Mouse (Mus musculus): ENCODE measurements around the gene Elof1. TPM values are rescaled to one million over a fixed set of nuclear protein-coding genes. Genes with fewer than 3 reads are reported as not detected.
A peak's percentile ranks its signal among the peaks of the same experiment; 100 is the strongest.
"Not testable (repeated sequence)": the region's sequence is repeated elsewhere in the genome, so short reads cannot be mapped to it uniquely, and the experiment has no call there.

The Elof1 gene
- polyA plus RNA-seq, 1 experiment from 2014 or later: 217 TPM

GRCm38 (mm10) chr9:22087034-22087618 lies 29.8 kb downstream of the Elof1 start:
- Histone ChIP-seq H3K9ac (ENCODE audit: low read length) (no peak overlapping the region), H3K4me3 (ENCODE audit: low read depth, low read length) (no peak overlapping the region), H3K4me1 (ENCODE audit: control insufficient read depth, insufficient read depth, low read length) (no peaks in the 10 kb centered on the region), H3K27ac (ENCODE audit: low read depth, low read length) (no peak overlapping the region), H3K36me3 (ENCODE audit: control insufficient read depth, insufficient read depth, low read length) (no peaks in the 10 kb centered on the region), H3K27me3 (ENCODE audit: control insufficient read depth, insufficient read depth, low read length) (no peaks in the 10 kb centered on the region), H3K4me2 (ENCODE audit: low read depth) (no peak overlapping the region), H3K9me3 (ENCODE audit: control insufficient read depth, low read length) (no peaks in the 10 kb centered on the region)
- no peak for ATAC-seq (ENCODE audit: insufficient read depth, low FRiP score, low TSS enrichment)
- no peak for DNase-seq (ENCODE audit: low spot score)
- 79% methylated on average over 2 of the region's 2 CpGs for WGBS

- DNase-seq (ENCODE audit: low spot score) (no peak), ATAC-seq (ENCODE audit: insufficient read depth, low FRiP score, low TSS enrichment) (no peak)
- Histone ChIP-seq H3K4me3 (ENCODE audit: low read depth, low read length) (peak overlapping the region; percentile 69), H3K9me3 (ENCODE audit: control insufficient read depth, low read length) (no peaks in the 10 kb centered on the region), H3K4me1 (ENCODE audit: control insufficient read depth, insufficient read depth, low read length) (no peaks in the 10 kb centered on the region), H3K9ac (ENCODE audit: low read length) (peak overlapping the region; percentile 40; the same call in 1 of the 2 replicates), H3K27me3 (ENCODE audit: control insufficient read depth, insufficient read depth, low read length) (no peaks in the 10 kb centered on the region), H3K36me3 (ENCODE audit: control insufficient read depth, insufficient read depth, low read length) (no peaks in the 10 kb centered on the region), H3K27ac (ENCODE audit: low read depth, low read length) (no peak overlapping the region), H3K4me2 (ENCODE audit: low read depth) (peak overlapping the region; percentile 84)
- WGBS: 84% methylated on average over 6 of the region's 6 CpGs
Observed at GRCm38 (mm10) chr9:22086012-22086411, 31.0 kb downstream of the Elof1 start.

GRCm38 (mm10) chr9:22085022-22085834 lies 31.7 kb downstream of the Elof1 start, which contains the start of gene Ecsit:
Gene Ecsit, minus strand, starts transcription at chr9:22085438.
- under 1% methylated on average over 48 of the region's 48 CpGs for WGBS
- Histone ChIP-seq H3K4me1 (ENCODE audit: control insufficient read depth, insufficient read depth, low read length) (no peaks in the 10 kb centered on the region), H3K4me2 (ENCODE audit: low read depth) (peak within 1 kb of the TSS; percentile 84), H3K36me3 (ENCODE audit: control insufficient read depth, insufficient read depth, low read length) (no peaks in the 10 kb centered on the region), H3K27ac (ENCODE audit: low read depth, low read length) (0 out of 2 replicates have a peak within 1 kb of the TSS, but pooled peaks have one; percentile 17), H3K9me3 (ENCODE audit: control insufficient read depth, low read length) (no peaks in the 10 kb centered on the region), H3K9ac (ENCODE audit: low read length) (peak within 1 kb of the TSS; percentile 70), H3K4me3 (ENCODE audit: low read depth, low read length) (peak within 1 kb of the TSS; percentile 69), H3K27me3 (ENCODE audit: control insufficient read depth, insufficient read depth, low read length) (no peaks in the 10 kb centered on the region)
- DNase-seq (ENCODE audit: low spot score) (peak; percentile 92), ATAC-seq (ENCODE audit: insufficient read depth, low FRiP score, low TSS enrichment) (peak; percentile 99)

- no peaks in the 10 kb centered on the region for H3K27me3 ChIP-seq (ENCODE audit: control insufficient read depth, insufficient read depth, low read length)
- WGBS: 43% methylated on average over 4 of the region's 4 CpGs
- H3K9me3 ChIP-seq (ENCODE audit: control insufficient read depth, low read length): no peaks in the 10 kb centered on the region
- DNase-seq (ENCODE audit: low spot score) (no peak), ATAC-seq (ENCODE audit: insufficient read depth, low FRiP score, low TSS enrichment) (no peak)
- H3K9ac ChIP-seq (ENCODE audit: low read length): peak overlapping the region; percentile 70
- no peak overlapping the region for H3K27ac ChIP-seq (ENCODE audit: low read depth, low read length)
- H3K4me3 ChIP-seq (ENCODE audit: low read depth, low read length): peak overlapping the region; percentile 69
- no peaks in the 10 kb centered on the region for H3K4me1 ChIP-seq (ENCODE audit: control insufficient read depth, insufficient read depth, low read length)
- H3K36me3 ChIP-seq (ENCODE audit: control insufficient read depth, insufficient read depth, low read length): no peaks in the 10 kb centered on the region
- H3K4me2 ChIP-seq (ENCODE audit: low read depth): peak overlapping the region; percentile 84
Observed at GRCm38 (mm10) chr9:22084667-22085021, 32.3 kb downstream of the Elof1 start.

- DNase-seq (ENCODE audit: low spot score) (no peak), ATAC-seq (ENCODE audit: insufficient read depth, low FRiP score, low TSS enrichment) (no peak)
- WGBS: 94% methylated on average over 23 of the region's 23 CpGs
- H3K27me3 ChIP-seq (ENCODE audit: control insufficient read depth, insufficient read depth, low read length): no peaks in the 10 kb centered on the region
- H3K4me2 ChIP-seq (ENCODE audit: low read depth): no peak overlapping the region
- no peak overlapping the region for H3K9ac ChIP-seq (ENCODE audit: low read length)
- H3K27ac ChIP-seq (ENCODE audit: low read depth, low read length): no peak overlapping the region
- H3K9me3 ChIP-seq (ENCODE audit: control insufficient read depth, low read length): no peaks in the 10 kb centered on the region
- no peak overlapping the region for H3K4me3 ChIP-seq (ENCODE audit: low read depth, low read length)
- no peaks in the 10 kb centered on the region for H3K4me1 ChIP-seq (ENCODE audit: control insufficient read depth, insufficient read depth, low read length)
- H3K36me3 ChIP-seq (ENCODE audit: control insufficient read depth, insufficient read depth, low read length): peaks cover 2% of the 10 kb centered on the region; the same call in 1 of the 2 replicates
Observed at GRCm38 (mm10) chr9:22076223-22076622, 40.7 kb downstream of the Elof1 start.

- WGBS: 78% methylated on average over 5 of the region's 5 CpGs
Observed at GRCm38 (mm10) chr9:22075778-22076177, 41.2 kb downstream of the Elof1 start.

GRCm38 (mm10) chr9:22072276-22072675 lies 44.7 kb downstream of the Elof1 start:
- no peak overlapping the region for H3K4me2 ChIP-seq (ENCODE audit: low read depth)
- H3K9ac ChIP-seq (ENCODE audit: low read length): no peak overlapping the region
- H3K4me3 ChIP-seq (ENCODE audit: low read depth, low read length): no peak overlapping the region
- no peaks in the 10 kb centered on the region for H3K9me3 ChIP-seq (ENCODE audit: control insufficient read depth, low read length)
- H3K4me1 ChIP-seq (ENCODE audit: control insufficient read depth, insufficient read depth, low read length): 0 out of 2 replicates have a peak, but pooled peaks cover 2% of the 10 kb centered on the region
- no peak overlapping the region for H3K27ac ChIP-seq (ENCODE audit: low read depth, low read length)
- peaks cover 4% of the 10 kb centered on the region for H3K36me3 ChIP-seq (ENCODE audit: control insufficient read depth, insufficient read depth, low read length)
- H3K27me3 ChIP-seq (ENCODE audit: control insufficient read depth, insufficient read depth, low read length): no peaks in the 10 kb centered on the region
- WGBS: 92% methylated on average over 4 of the region's 4 CpGs
- ATAC-seq (ENCODE audit: insufficient read depth, low FRiP score, low TSS enrichment) (no peak), DNase-seq (ENCODE audit: low spot score) (no peak)

More at GRCm38 (mm10) chr9:22075778-22076177, 41.2 kb downstream of the Elof1 start:
- not testable (repeated sequence) for H3K4me1 ChIP-seq (ENCODE audit: control insufficient read depth, insufficient read depth, low read length); H3K9ac ChIP-seq (ENCODE audit: low read length); DNase-seq (ENCODE audit: low spot score); H3K4me3 ChIP-seq (ENCODE audit: low read depth, low read length); H3K9me3 ChIP-seq (ENCODE audit: control insufficient read depth, low read length); H3K27ac ChIP-seq (ENCODE audit: low read depth, low read length); H3K4me2 ChIP-seq (ENCODE audit: low read depth); H3K36me3 ChIP-seq (ENCODE audit: control insufficient read depth, insufficient read depth, low read length); ATAC-seq (ENCODE audit: insufficient read depth, low FRiP score, low TSS enrichment); H3K27me3 ChIP-seq (ENCODE audit: control insufficient read depth, insufficient read depth, low read length)

GRCm38 (mm10) chr9:22070791-22071573 lies 46.0 kb downstream of the Elof1 start, which contains the start of the genes Gm49318 and Zfp653:
Gene Gm49318, minus strand, starts transcription at chr9:22071259.
Gene Zfp653, minus strand, starts transcription at chr9:22071376.
- 0 out of 2 replicates have a peak, but pooled peaks cover 2% of the 10 kb centered on the region for H3K4me1 ChIP-seq (ENCODE audit: control insufficient read depth, insufficient read depth, low read length)
- H3K9ac ChIP-seq (ENCODE audit: low read length): peak within 1 kb of the TSS; percentile 93
- peak within 1 kb of the TSS; percentile 85 for H3K4me3 ChIP-seq (ENCODE audit: low read depth, low read length)
- peak within 1 kb of the TSS; percentile 95 for H3K27ac ChIP-seq (ENCODE audit: low read depth, low read length)
- peak within 1 kb of the TSS; percentile 46 for H3K4me2 ChIP-seq (ENCODE audit: low read depth)
- H3K27me3 ChIP-seq (ENCODE audit: control insufficient read depth, insufficient read depth, low read length): no peaks in the 10 kb centered on the region
- WGBS: under 1% methylated on average over 79 of the region's 87 CpGs
- ATAC-seq (ENCODE audit: insufficient read depth, low FRiP score, low TSS enrichment): peak; percentile 98
- no peaks in the 10 kb centered on the region for H3K9me3 ChIP-seq (ENCODE audit: control insufficient read depth, low read length)
- H3K36me3 ChIP-seq (ENCODE audit: control insufficient read depth, insufficient read depth, low read length): peaks cover 7% of the 10 kb centered on the region
- peak; percentile 98 for DNase-seq (ENCODE audit: low spot score)
